8 mouse cellular contexts compared by ENCODE assay signal in the genomic region with DNA sequence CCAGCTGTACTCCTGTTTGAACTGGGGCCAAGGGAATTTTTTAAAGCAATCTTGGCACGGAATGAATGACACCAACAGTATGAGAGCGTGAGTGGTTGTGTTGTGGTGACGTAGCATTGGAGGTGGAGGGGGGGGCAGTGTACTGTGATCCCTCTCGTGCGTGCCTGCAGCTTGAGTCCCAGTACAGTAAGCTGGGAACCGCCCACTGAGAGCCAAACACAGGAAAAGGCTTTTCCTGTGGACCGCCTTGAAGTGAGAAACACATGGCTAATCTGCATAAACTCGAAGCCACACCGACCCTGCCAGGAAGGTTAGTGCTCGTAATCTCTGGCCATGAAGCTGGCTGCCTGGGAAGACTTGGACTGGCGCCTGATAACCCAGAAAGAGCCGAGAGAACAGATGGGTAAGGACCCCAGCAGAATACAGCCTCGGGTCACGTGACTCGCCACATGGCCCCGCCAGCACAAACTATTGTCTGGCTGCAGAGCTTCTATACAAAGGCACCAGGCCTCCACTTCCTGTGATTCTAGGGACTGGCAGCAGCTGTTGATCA. TPM values are rescaled to one million over a fixed set of nuclear protein-coding genes. Genes with fewer than 3 reads are reported as not detected.
DNase-seq lines count a peak whose midpoint lies in the region; ATAC-seq lines count a peak whose summit lies in the region.

No protein-coding gene starts in this region.

- H3K27me3 ChIP-seq in hindbrain, embryonic 10.5 days (ENCODE audit: insufficient read depth, poor library complexity, severe bottlenecking), result no peaks in the 10 kb centered on the region
- H3K27me3 ChIP-seq in lung, embryonic 16.5 days (ENCODE audit: control insufficient read depth, insufficient read depth, low read depth, low read length), result no peaks in the 10 kb centered on the region

- peak overlapping the region; percentile 56; the same call in 1 of the 2 replicates for H3K9ac ChIP-seq in lung, embryonic 16.5 days (ENCODE audit: low read length)

- ATAC-seq in frontal cortex, adult (ENCODE audit: low TSS enrichment), result peak; percentile 93
- peak; percentile 98 for ATAC-seq in lung, embryonic 16.5 days (ENCODE audit: low read depth)

- H3K36me3 ChIP-seq in hindbrain, embryonic 10.5 days, result peaks cover 49% of the 10 kb centered on the region
- no peaks in the 10 kb centered on the region; the same call in 1 of the 2 replicates for H3K36me3 ChIP-seq in lung, embryonic 16.5 days (ENCODE audit: control insufficient read depth, insufficient read depth, low read length)

- H3K4me2 ChIP-seq in lung, embryonic 16.5 days (ENCODE audit: low read depth, low read length), result peak overlapping the region; percentile 42

- peak; percentile 100 for DNase-seq in MN1 (ENCODE audit: low spot score)
- DNase-seq in cerebellum, adult 8-10 months, result peak; percentile 91
- DNase-seq in hindbrain, embryonic 10.5 days (ENCODE audit: low spot score), result peak; percentile 88
- peak; percentile 91 for DNase-seq in layer of hippocampus, adult 9-11 months
- DNase-seq in ovary, postnatal 14 days (ENCODE audit: low spot score), result peak; percentile 65
- peak; percentile 80 for DNase-seq in thymus, postnatal 25 days

- 13% methylated on average over 16 of the region's 16 CpGs for WGBS in hindbrain, embryonic 10.5 days
- WGBS in lung, embryonic 16.5 days, result 2% methylated on average over 16 of the region's 16 CpGs

- H3K27ac ChIP-seq in hindbrain, embryonic 10.5 days, result peak overlapping the region; percentile 84
- H3K27ac ChIP-seq in lung, embryonic 16.5 days (ENCODE audit: low read length), result peak overlapping the region; percentile 91

- H3K4me1 ChIP-seq in hindbrain, embryonic 10.5 days (replicated peaks), result peaks cover 74% of the 10 kb centered on the region
- peaks cover 77% of the 10 kb centered on the region for H3K4me1 ChIP-seq in lung, embryonic 16.5 days (replicated peaks; ENCODE audit: control insufficient read depth, insufficient read depth, low read length)

- peak overlapping the region; percentile 32 for H3K4me3 ChIP-seq in hindbrain, embryonic 10.5 days
- peak overlapping the region; percentile 14 for H3K4me3 ChIP-seq in lung, embryonic 16.5 days (ENCODE audit: low read length)

- H3K9me3 ChIP-seq in hindbrain, embryonic 10.5 days, result no peaks in the 10 kb centered on the region
- H3K9me3 ChIP-seq in lung, embryonic 16.5 days (ENCODE audit: control insufficient read depth, low read length), result no peaks in the 10 kb centered on the region

RNA-seq across cellular contexts. Expression of a gene that starts 27.0 kb away (rescaled TPM):
- polyA plus RNA-seq in hindbrain, embryonic 10.5 days (2016; fragmentation: Nextera tagmentation; extraction: Ambion mirVana), result 36.0 and 37.5 TPM in 2 replicates
- polyA plus RNA-seq in lung, embryonic 16.5 days (2015; fragmentation: Nextera tagmentation; extraction: Ambion mirVana), result 28.4 and 28.9 TPM in 2 replicates

RNA-seq across cellular contexts. Expression of a gene that starts 57.2 kb away (rescaled TPM):
- 14.5 and 16.8 TPM in 2 replicates for polyA plus RNA-seq in hindbrain, embryonic 10.5 days (2016; fragmentation: Nextera tagmentation; extraction: Ambion mirVana)
- polyA plus RNA-seq in lung, embryonic 16.5 days (2015; fragmentation: Nextera tagmentation; extraction: Ambion mirVana), result 20.1 and 20.7 TPM in 2 replicates

Comparison
In these comparisons a context has a peak if more than half of its experiments do, and no peak if none do; other contexts are left out.
1. Peak in every context shown above with its lines: DNase-seq, ATAC-seq, H3K4me3 ChIP-seq and H3K27ac ChIP-seq.